Mouse (Mus musculus): ENCODE data around the gene Mipep. TPM values are rescaled to one million over a fixed set of nuclear protein-coding genes. Genes with fewer than 3 reads are reported as not detected.

The Mipep gene
- polyA plus RNA-seq, 1 experiment, result 18.6 TPM

DNA sequence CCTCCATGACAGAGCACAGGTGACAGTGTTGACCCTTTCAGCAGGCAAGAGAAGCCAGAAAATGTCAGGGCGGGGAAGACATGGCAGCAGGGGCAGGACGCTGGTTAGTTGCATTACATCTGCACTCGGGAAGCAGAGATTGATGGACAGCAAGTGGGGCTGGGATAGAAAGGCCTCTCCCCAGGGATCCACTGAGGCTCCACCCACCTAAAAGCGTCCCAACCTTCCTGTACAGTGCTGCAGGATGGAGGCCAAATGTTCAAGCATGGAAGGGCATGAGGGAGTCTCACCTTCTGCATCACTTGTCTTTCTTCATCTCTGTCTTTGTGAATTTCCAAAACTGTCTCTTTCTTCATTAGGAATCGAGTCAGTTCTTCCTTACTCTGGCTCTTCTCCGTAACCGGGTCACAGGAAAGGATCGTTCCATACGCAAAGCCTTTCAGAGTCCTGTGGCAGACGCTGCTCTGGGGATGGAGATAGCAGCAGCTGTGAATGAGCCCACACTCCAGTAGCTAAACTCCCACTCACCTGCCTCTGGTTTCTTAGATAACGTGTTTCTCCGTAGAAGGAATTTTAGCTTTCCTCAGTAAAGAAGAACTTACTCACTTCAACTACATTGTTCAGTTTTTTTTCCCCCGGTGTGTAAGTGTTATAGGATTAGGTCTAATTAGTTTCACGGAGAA is 57.7 kb downstream of the Mipep start:
- no peak for DNase-seq
- 77% methylated on average over 14 of the region's 14 CpGs for WGBS
- H3K27ac ChIP-seq (ENCODE audit: insufficient read depth, low read depth, low read length), result no peak overlapping the region
- H3K27me3 ChIP-seq (replicated peaks; ENCODE audit: control insufficient read depth, insufficient read depth, low read length), result no peaks in the 10 kb centered on the region
- TF ChIP-seq CTCF (conservative IDR thresholded peaks at IDR 0.05; ENCODE audit: insufficient read depth, insufficient read length, low read depth, low read length) (no peak), POLR2A (IDR thresholded peaks at IDR 0.05; ENCODE audit: low read depth, low read length) (no peak)
- H3K4me3 ChIP-seq (ENCODE audit: insufficient read depth, low read depth, low read length), result no peak overlapping the region
- H3K36me3 ChIP-seq (ENCODE audit: control insufficient read depth, insufficient read depth, low read length), result no peaks in the 10 kb centered on the region; the same call in none of the 2 replicates
- peaks cover 4% of the 10 kb centered on the region; the same call in 1 of the 2 replicates for H3K4me1 ChIP-seq (ENCODE audit: control insufficient read depth, insufficient read depth, low read length)

DNA sequence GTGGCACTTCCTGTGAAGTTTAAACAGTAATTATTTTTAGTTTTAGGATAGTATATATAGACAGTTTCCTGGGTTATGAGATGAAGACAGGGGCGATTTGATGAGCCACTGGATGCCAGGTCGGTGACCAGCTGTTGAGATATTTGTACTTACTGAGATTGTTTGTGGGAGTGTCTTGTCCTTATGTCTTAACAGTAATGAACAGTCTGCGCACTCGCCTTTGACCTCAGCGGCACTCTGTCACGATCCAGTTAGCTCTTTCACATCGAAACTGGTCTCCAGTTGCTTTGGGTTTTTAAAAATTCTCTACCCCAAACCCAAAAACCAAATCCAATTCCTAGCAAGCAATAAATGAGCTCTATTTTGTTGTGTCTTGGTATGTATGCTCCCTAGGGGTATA is 59.2 kb downstream of the Mipep start:
- peaks cover 5% of the 10 kb centered on the region; the same call in 1 of the 2 replicates for H3K4me1 ChIP-seq (ENCODE audit: control insufficient read depth, insufficient read depth, low read length)
- no peaks in the 10 kb centered on the region; the same call in none of the 2 replicates for H3K36me3 ChIP-seq (ENCODE audit: control insufficient read depth, insufficient read depth, low read length)
- no peak overlapping the region for H3K4me3 ChIP-seq (ENCODE audit: insufficient read depth, low read depth, low read length)
- H3K27me3 ChIP-seq (replicated peaks; ENCODE audit: control insufficient read depth, insufficient read depth, low read length), result no peaks in the 10 kb centered on the region
- WGBS, result 79% methylated on average over 7 of the region's 7 CpGs
- no peak overlapping the region for H3K27ac ChIP-seq (ENCODE audit: insufficient read depth, low read depth, low read length)
- TF ChIP-seq POLR2A (IDR thresholded peaks at IDR 0.05; ENCODE audit: low read depth, low read length) (no peak), CTCF (conservative IDR thresholded peaks at IDR 0.05; ENCODE audit: insufficient read depth, insufficient read length, low read depth, low read length) (no peak)
- no peak for DNase-seq

DNA sequence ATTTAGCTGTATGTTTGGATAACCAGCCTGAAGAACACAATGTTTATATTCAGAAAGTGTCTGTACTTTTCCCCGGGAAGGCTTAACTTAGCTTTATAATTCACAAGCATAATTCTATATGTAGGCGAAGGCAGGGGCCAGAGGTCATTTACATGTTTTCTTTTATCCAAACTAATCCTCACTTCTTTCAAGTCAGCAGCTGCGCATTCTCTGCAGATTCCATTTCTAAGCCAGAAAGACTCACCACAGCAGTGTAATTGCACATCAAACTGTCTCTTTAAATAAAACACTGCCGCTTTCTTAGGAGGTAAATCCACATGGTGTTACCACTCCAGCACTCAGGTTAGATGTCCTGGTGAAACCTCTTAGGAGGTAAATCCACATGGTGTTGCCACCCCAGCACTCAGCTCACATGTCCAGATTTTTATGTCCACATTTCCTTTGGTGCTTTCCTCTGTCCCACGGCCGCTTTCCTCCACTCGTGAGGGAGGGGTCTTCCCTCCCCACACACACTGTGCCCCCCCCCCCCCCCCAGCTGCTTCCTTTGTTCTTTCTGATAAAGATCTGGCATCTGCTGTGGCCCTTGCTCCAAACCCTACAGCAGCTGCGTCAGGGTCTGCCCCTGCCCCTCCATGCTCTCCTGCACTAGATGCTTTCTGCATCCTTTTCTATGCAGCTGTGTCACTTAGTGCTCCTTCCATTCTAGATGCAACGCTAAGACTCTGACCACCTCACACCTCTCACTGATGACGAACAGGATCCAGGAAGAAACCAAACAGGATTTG is 61.1 kb downstream of the Mipep start:
- Histone ChIP-seq H3K4me3 (ENCODE audit: insufficient read depth, low read depth, low read length) (no peak overlapping the region), H3K27me3 (replicated peaks; ENCODE audit: control insufficient read depth, insufficient read depth, low read length) (no peaks in the 10 kb centered on the region), H3K27ac (ENCODE audit: insufficient read depth, low read depth, low read length) (no peak overlapping the region), H3K36me3 (ENCODE audit: control insufficient read depth, insufficient read depth, low read length) (no peaks in the 10 kb centered on the region; the same call in none of the 2 replicates), H3K4me1 (ENCODE audit: control insufficient read depth, insufficient read depth, low read length) (peaks cover 5% of the 10 kb centered on the region; the same call in 1 of the 2 replicates)
- DNase-seq, result no peak
- TF ChIP-seq CTCF (conservative IDR thresholded peaks at IDR 0.05; ENCODE audit: insufficient read depth, insufficient read length, low read depth, low read length) (no peak), POLR2A (IDR thresholded peaks at IDR 0.05; ENCODE audit: low read depth, low read length) (no peak)
- WGBS, result 71% methylated on average over 10 of the region's 10 CpGs

DNA sequence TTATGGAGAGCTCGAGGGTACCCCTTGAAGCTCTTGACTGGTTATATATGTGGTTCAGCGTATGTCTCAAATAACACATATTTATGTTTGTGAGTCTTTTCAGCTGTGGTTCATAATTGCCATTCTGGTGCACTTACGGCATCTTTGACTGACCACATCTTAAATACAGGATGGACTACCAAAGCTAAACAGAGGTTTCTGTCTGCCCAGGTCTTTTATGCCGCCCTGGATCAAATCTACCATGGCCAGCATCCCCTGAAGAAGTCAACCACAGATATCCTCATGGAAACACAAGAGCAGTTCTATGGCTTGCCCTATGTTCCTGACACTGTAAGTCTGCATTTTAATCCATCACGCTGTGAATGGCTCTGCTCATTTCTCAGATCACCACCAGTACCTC is 61.8 kb downstream of the Mipep start:
- 97% methylated on average over 5 of the region's 5 CpGs for WGBS
- no peak overlapping the region for H3K4me3 ChIP-seq (ENCODE audit: insufficient read depth, low read depth, low read length)
- no peaks in the 10 kb centered on the region; the same call in none of the 2 replicates for H3K36me3 ChIP-seq (ENCODE audit: control insufficient read depth, insufficient read depth, low read length)
- DNase-seq, result no peak
- peaks cover 5% of the 10 kb centered on the region; the same call in 1 of the 2 replicates for H3K4me1 ChIP-seq (ENCODE audit: control insufficient read depth, insufficient read depth, low read length)
- no peak overlapping the region for H3K27ac ChIP-seq (ENCODE audit: insufficient read depth, low read depth, low read length)
- no peak for TF ChIP-seq CTCF (conservative IDR thresholded peaks at IDR 0.05; ENCODE audit: insufficient read depth, insufficient read length, low read depth, low read length)
- TF ChIP-seq POLR2A (IDR thresholded peaks at IDR 0.05; ENCODE audit: low read depth, low read length), result no peak
- no peaks in the 10 kb centered on the region for H3K27me3 ChIP-seq (replicated peaks; ENCODE audit: control insufficient read depth, insufficient read depth, low read length)

DNA sequence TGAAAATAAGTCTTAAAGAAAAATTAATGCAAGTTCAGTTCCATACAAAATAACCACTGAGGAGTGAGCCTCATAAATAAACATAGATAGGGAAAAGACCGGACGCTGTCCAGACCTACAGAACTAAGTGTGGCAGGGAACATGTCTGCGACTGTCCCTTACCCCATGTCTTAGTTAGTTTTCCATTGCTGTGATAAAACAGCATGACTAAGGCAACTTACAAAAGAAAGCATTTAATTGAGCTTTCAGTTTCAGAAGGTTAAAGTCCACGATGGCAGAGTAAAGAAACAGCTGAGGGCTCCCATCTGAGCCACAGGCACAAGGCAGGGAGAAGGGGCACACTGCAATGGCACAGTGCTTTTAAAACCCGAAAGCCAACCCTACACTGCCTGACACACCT is 63.8 kb downstream of the Mipep start:
- Histone ChIP-seq H3K4me3 (ENCODE audit: insufficient read depth, low read depth, low read length) (no peak overlapping the region), H3K36me3 (ENCODE audit: control insufficient read depth, insufficient read depth, low read length) (no peaks in the 10 kb centered on the region; the same call in none of the 2 replicates), H3K27ac (ENCODE audit: insufficient read depth, low read depth, low read length) (no peak overlapping the region), H3K4me1 (ENCODE audit: control insufficient read depth, insufficient read depth, low read length) (peaks cover 5% of the 10 kb centered on the region; the same call in 1 of the 2 replicates), H3K27me3 (replicated peaks; ENCODE audit: control insufficient read depth, insufficient read depth, low read length) (no peaks in the 10 kb centered on the region)
- WGBS, result 78% methylated on average over 5 of the region's 5 CpGs
- TF ChIP-seq POLR2A (IDR thresholded peaks at IDR 0.05; ENCODE audit: low read depth, low read length) (no peak), CTCF (conservative IDR thresholded peaks at IDR 0.05; ENCODE audit: insufficient read depth, insufficient read length, low read depth, low read length) (no peak)
- peak; percentile 45 for DNase-seq

DNA sequence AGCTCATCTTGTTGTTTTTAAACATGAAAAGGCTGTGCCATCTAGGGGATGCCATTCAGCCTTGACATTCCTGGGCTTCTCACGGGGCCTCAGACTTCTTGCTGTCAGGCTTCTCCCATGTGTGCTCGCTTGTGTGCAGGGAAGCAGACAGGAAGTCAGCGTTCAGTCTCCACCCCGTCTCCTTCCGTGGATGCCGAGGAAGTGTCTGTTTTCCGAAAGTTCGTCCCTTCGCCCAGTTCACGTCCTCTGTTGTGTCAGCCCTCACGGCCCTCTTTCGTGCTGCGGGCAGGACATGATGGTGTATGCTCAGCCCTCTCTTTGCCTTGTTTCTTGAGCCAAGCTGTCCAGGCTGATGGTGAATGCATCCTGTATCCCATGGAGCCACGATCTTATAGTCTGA is 65.7 kb downstream of the Mipep start:
- Histone ChIP-seq H3K4me3 (ENCODE audit: insufficient read depth, low read depth, low read length) (no peak overlapping the region), H3K4me1 (ENCODE audit: control insufficient read depth, insufficient read depth, low read length) (peaks cover 5% of the 10 kb centered on the region; the same call in 1 of the 2 replicates), H3K36me3 (ENCODE audit: control insufficient read depth, insufficient read depth, low read length) (no peaks in the 10 kb centered on the region; the same call in none of the 2 replicates), H3K27ac (ENCODE audit: insufficient read depth, low read depth, low read length) (peak overlapping the region; percentile 43), H3K27me3 (replicated peaks; ENCODE audit: control insufficient read depth, insufficient read depth, low read length) (no peaks in the 10 kb centered on the region)
- 74% methylated on average over 14 of the region's 14 CpGs for WGBS
- DNase-seq, result peak; percentile 32
- TF ChIP-seq POLR2A (IDR thresholded peaks at IDR 0.05; ENCODE audit: low read depth, low read length), result no peak
- no peak for TF ChIP-seq CTCF (conservative IDR thresholded peaks at IDR 0.05; ENCODE audit: insufficient read depth, insufficient read length, low read depth, low read length)

DNA sequence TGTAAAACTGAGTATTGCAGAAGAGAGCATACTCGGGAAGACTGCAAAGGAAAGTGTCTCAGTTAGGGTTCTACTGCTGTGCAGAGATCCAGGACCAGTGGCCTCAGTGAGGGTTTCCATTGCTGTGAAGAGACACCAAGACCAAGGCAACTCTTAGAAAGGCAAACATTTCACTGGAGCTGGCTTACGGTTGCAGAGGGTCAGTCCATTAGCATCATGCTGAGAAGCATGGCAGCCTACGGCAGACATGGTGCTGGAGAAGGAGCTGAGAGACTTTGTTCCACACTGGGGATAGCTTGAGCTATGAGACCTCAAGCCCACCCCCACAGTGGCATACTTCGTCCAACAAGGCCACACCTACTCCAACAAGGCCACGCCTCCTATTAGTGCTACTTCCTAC is 67.3 kb downstream of the Mipep start:
- Histone ChIP-seq H3K4me1 (ENCODE audit: control insufficient read depth, insufficient read depth, low read length) (peaks cover 5% of the 10 kb centered on the region; the same call in 1 of the 2 replicates), H3K27me3 (replicated peaks; ENCODE audit: control insufficient read depth, insufficient read depth, low read length) (no peaks in the 10 kb centered on the region), H3K36me3 (ENCODE audit: control insufficient read depth, insufficient read depth, low read length) (no peaks in the 10 kb centered on the region), H3K27ac (ENCODE audit: insufficient read depth, low read depth, low read length) (no peak overlapping the region), H3K4me3 (ENCODE audit: insufficient read depth, low read depth, low read length) (no peak overlapping the region)
- DNase-seq, result no peak
- 96% methylated on average over 5 of the region's 5 CpGs for WGBS
- TF ChIP-seq POLR2A (IDR thresholded peaks at IDR 0.05; ENCODE audit: low read depth, low read length) (no peak), CTCF (conservative IDR thresholded peaks at IDR 0.05; ENCODE audit: insufficient read depth, insufficient read length, low read depth, low read length) (no peak)

Data from kidney, adult 2 months (tissue).